Mouse (Mus musculus) forebrain, embryonic 15.5 days (tissue): ENCODE measurements around the gene Chst15. TPM values are rescaled to one million over a fixed set of nuclear protein-coding genes. Genes with fewer than 3 reads are reported as not detected.

Experiments
- ATAC-seq: fragments of 200-750 bp; cut with Nextera tagmentation; replicated peaks from 2 replicates; pipeline ENCODE4 v1.8.0; 2017; ENCODE audit warnings: mild to moderate bottlenecking, moderate TSS enrichment, moderate library complexity
- H3K27ac ChIP-seq: fragments of 300-500 bp; sonication (generic); replicated peaks from 2 replicates; pipeline ENCODE4 v1.5.1; 2015; ENCODE audit warnings: mild to moderate bottlenecking, inconsistent platforms
- H3K27me3 ChIP-seq: fragments of 300-500 bp; sonication (generic); 2 replicates; pipeline ENCODE4 v1.6.1; 2015; ENCODE audit warnings: inconsistent platforms
- H3K36me3 ChIP-seq: fragments of 300-500 bp; sonication (generic); 2 replicates; pipeline ENCODE4 v1.6.1; 2015; ENCODE audit warnings: mild to moderate bottlenecking, inconsistent platforms
- H3K4me1 ChIP-seq: fragments of 300-500 bp; sonication (generic); 2 replicates; pipeline ENCODE4 v1.6.1; 2015; ENCODE audit warnings: inconsistent platforms
- H3K4me2 ChIP-seq: fragments of 300-500 bp; sonication (generic); replicated peaks from 2 replicates; pipeline ENCODE4 v1.6.1; 2015; ENCODE audit warnings: mild to moderate bottlenecking, inconsistent platforms
- H3K4me3 ChIP-seq: fragments of 300-500 bp; sonication (generic); 2 replicates; pipeline ENCODE4 v1.5.1; 2015; ENCODE audit warnings: mild to moderate bottlenecking, inconsistent platforms
- H3K9ac ChIP-seq: fragments of 300-500 bp; sonication (generic); replicated peaks from 2 replicates; pipeline ENCODE4 v1.6.1; 2015; ENCODE audit warnings: mild to moderate bottlenecking, inconsistent platforms
- H3K9me3 ChIP-seq: fragments of 300-500 bp; sonication (generic); 2 replicates; pipeline ENCODE4 v1.6.1; 2016; ENCODE audit warnings: inconsistent platforms
- WGBS: fragments of 180-500 bp; shearing (Covaris S2); methylation state at CpG from one replicate; pipeline ENCODE4 v1.1.7; 2015; ENCODE audit warnings: mixed read lengths; 5-methylcytosine and 5-hydroxymethylcytosine counted together
- polyA plus RNA-seq: library from polyadenylated mRNA; unstranded; fragments of >200 nt; fragmentation: Nextera tagmentation; extraction: Ambion mirVana; gene quantifications from 2 replicates; pipeline ENCODE4 v1.2.1, GENCODE M21; 2015

Gene Chst15
- polyA plus RNA-seq, 1 experiment from 2014 or later: 20.1 TPM

DNA sequence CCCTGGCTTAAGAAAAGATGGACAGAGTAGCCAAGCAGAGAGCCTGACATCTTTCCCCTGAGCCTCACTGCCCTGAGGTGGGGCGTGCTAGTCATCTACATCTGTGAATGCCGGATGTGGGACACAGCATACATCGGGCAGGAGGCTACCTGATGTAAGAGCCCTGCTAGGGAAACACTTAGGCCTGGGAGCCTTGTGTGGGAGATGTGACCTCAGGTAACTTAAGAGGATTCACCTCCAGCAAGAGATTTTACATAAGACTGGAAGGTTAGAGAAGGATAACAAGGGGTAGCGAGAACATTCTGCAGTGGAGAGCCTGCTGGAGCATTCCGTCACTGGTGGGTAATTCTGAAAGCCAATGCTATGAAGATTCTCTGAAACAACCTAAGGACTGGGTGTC lies 69.9 kb downstream of the Chst15 start:
- no peaks in the 10 kb centered on the region for H3K36me3 ChIP-seq
- 33% methylated on average over 5 of the region's 5 CpGs for WGBS
- no peak overlapping the region for H3K4me3 ChIP-seq
- H3K27ac ChIP-seq: peak overlapping the region; percentile 87
- peak overlapping the region; percentile 18; the same call in 1 of the 2 replicates for H3K4me2 ChIP-seq
- H3K9me3 ChIP-seq: no peaks in the 10 kb centered on the region
- peaks cover 29% of the 10 kb centered on the region for H3K4me1 ChIP-seq
- H3K9ac ChIP-seq: no peak overlapping the region; the same call in 1 of the 2 replicates
- no peaks in the 10 kb centered on the region for H3K27me3 ChIP-seq
- ATAC-seq: no peak

DNA sequence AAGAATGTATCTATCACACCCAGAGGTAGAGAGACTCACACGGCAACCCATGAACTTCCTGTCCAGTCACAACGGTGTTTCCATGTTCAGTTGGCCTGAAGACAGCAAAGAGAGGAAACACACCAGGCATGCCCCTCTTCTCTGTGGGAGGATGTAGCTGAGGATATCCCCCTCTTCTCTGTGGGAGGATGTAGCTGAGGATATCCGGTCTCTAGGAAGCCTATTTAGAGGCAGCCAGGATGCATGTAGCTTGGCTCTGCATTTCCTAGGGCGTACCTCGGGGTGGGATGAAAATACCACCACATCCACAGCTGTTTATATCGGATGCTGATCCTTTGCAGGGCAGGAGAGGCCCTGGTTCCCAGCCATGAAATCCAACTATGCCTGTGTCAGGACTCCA lies 71.3 kb downstream of the Chst15 start:
- no peak overlapping the region for H3K9ac ChIP-seq
- H3K9me3 ChIP-seq: no peaks in the 10 kb centered on the region
- no peak overlapping the region for H3K27ac ChIP-seq
- H3K4me2 ChIP-seq: no peak overlapping the region
- no peak for ATAC-seq
- H3K36me3 ChIP-seq: no peaks in the 10 kb centered on the region
- WGBS: 96% methylated on average over 6 of the region's 6 CpGs
- H3K4me3 ChIP-seq: no peak overlapping the region
- H3K4me1 ChIP-seq: peaks cover 27% of the 10 kb centered on the region
- H3K27me3 ChIP-seq: no peaks in the 10 kb centered on the region

DNA sequence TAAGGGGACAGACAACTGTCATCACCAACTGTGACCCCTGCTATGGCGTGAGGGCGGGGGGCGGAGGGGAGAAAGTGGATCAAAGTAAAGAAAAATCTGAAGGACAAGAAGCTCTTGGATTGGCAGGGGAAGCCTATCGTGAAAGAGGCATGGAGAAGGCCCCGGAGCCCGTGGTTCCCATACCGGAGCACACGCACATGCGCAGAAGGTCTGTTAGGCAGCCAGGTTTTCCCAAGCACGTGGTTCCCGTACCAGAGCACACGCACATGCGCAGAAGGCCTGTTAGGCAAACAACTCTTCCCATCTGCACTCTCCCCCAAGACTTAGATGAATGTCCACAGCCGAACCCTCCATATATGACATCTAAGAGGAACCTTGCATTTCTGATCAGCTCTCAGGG lies 72.4 kb downstream of the Chst15 start:
- Histone ChIP-seq H3K9ac (no peak overlapping the region), H3K4me3 (no peak overlapping the region), H3K36me3 (peaks cover 4% of the 10 kb centered on the region; the same call in 1 of the 2 replicates), H3K27ac (no peak overlapping the region), H3K27me3 (no peaks in the 10 kb centered on the region), H3K4me2 (no peak overlapping the region), H3K4me1 (peaks cover 27% of the 10 kb centered on the region), H3K9me3 (no peaks in the 10 kb centered on the region)
- ATAC-seq: no peak
- WGBS: 94% methylated on average over 14 of the region's 14 CpGs

DNA sequence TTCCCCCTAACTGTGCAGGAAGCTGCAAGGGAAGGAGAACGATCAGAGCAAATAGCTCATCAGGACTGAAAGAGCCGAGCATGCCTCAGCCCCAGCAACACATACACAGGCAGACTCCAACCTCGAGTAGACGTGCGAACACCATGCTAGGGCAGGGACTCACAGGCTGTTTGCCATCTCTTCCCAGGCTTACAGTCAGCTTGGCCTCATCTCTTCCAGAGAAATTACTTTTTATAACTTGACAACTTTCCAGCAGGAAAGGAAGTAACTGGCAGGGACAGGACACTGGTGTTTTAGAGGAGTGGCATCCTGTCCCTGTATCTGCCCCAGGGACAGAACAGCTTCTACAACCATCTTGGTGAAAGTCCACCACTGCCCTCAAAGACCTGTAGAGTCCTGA lies 73.8 kb downstream of the Chst15 start:
- H3K9ac ChIP-seq: no peak overlapping the region
- H3K9me3 ChIP-seq: no peaks in the 10 kb centered on the region
- no peaks in the 10 kb centered on the region for H3K27me3 ChIP-seq
- 86% methylated on average over 5 of the region's 5 CpGs for WGBS
- H3K4me1 ChIP-seq: peaks cover 21% of the 10 kb centered on the region
- no peak overlapping the region for H3K27ac ChIP-seq
- H3K36me3 ChIP-seq: peaks cover 7% of the 10 kb centered on the region; the same call in 1 of the 2 replicates
- no peak for ATAC-seq
- no peak overlapping the region for H3K4me3 ChIP-seq
- no peak overlapping the region for H3K4me2 ChIP-seq

DNA sequence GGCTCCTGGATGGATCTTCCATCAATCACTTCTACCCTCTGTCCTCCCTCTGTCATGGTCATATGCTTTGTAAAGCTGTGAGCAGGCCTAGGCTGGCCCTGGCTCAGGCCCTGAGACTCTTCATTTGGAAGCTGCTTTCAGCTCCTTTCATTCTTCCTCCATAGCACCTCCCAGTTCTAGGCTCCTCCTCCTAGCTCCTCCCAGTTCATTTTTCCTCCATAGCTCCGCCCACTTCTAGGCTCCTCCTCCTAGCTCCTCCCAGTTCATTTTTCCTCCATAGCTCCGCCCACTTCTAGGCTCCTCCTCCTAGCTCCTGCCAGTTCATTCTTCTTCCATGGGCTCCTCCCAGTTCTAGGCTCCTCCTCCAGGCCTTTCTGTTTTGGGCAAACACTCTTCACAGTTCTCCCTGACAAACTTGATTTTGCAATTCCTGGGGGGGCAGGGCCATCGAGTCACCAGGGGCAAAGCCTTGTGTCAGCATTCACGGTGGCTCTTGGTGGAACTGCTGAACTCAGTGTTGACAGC lies 74.3 kb downstream of the Chst15 start:
- peaks cover 10% of the 10 kb centered on the region; the same call in 1 of the 2 replicates for H3K36me3 ChIP-seq
- no peak overlapping the region for H3K4me3 ChIP-seq
- H3K9ac ChIP-seq: no peak overlapping the region
- H3K4me1 ChIP-seq: peaks cover 16% of the 10 kb centered on the region
- no peak overlapping the region for H3K27ac ChIP-seq
- H3K9me3 ChIP-seq: no peaks in the 10 kb centered on the region
- WGBS: 68% methylated on average over 4 of the region's 4 CpGs
- H3K27me3 ChIP-seq: no peaks in the 10 kb centered on the region
- H3K4me2 ChIP-seq: no peak overlapping the region
- 0 out of 2 replicates have a peak, but pooled peaks have one; percentile 20 for ATAC-seq

DNA sequence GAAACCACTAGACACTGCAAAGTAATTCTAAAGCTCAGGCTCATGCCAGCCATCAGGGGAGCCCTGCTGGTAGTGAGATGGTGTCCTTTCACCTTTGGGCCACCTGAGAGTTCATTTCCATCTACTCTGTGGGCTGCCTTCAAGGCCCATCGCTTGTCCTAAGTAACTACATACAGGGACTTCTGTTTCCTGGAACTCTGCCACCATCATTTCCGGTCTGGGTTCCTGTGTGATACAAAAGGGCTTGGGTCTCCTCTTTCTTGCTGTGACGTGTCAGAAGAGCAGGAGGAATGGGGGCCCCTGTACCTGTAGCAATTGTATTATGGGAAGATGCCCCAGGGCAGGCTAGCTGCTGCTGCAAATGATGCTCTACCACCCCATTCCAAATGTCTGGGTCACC lies 78.1 kb downstream of the Chst15 start:
- no peaks in the 10 kb centered on the region for H3K27me3 ChIP-seq

DNA sequence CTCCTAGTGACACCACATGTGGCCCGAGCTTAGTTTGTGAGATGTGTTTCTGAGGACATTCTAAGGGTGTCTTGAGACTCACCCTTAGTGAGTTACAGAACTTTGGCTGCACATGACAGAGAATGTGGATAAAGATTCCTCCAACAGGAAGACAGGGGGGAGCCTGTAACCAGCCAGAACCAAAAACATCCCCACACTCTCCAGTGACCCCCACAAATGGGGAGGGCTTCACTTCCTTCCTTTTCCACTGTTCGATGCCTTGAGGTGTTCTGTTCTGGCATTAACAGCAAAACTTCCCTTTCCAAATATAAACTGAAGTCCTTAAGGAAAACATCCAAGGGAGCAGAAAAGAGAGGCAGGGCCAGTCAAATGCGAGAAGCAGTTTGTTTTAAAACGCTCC lies 79.8 kb downstream of the Chst15 start:
- Histone ChIP-seq H3K4me3 (no peak overlapping the region), H3K9ac (no peak overlapping the region), H3K4me2 (no peak overlapping the region), H3K4me1 (0 out of 2 replicates have a peak, but pooled peaks cover 3% of the 10 kb centered on the region), H3K27me3 (no peaks in the 10 kb centered on the region), H3K27ac (no peak overlapping the region), H3K36me3 (peaks cover 10% of the 10 kb centered on the region; the same call in 1 of the 2 replicates), H3K9me3 (no peaks in the 10 kb centered on the region)
- WGBS: 85% methylated on average over 4 of the region's 4 CpGs
- ATAC-seq: no peak

More for the DNA sequence above, 78.1 kb downstream of the Chst15 start:
- WGBS: 86% methylated on average over 3 of the region's 3 CpGs
- ATAC-seq: no peak
- Histone ChIP-seq H3K9me3 (no peaks in the 10 kb centered on the region), H3K4me2 (no peak overlapping the region), H3K4me1 (0 out of 2 replicates have a peak, but pooled peaks cover 3% of the 10 kb centered on the region), H3K27ac (no peak overlapping the region), H3K4me3 (no peak overlapping the region), H3K36me3 (peaks cover 10% of the 10 kb centered on the region; the same call in 1 of the 2 replicates), H3K9ac (no peak overlapping the region)

DNA sequence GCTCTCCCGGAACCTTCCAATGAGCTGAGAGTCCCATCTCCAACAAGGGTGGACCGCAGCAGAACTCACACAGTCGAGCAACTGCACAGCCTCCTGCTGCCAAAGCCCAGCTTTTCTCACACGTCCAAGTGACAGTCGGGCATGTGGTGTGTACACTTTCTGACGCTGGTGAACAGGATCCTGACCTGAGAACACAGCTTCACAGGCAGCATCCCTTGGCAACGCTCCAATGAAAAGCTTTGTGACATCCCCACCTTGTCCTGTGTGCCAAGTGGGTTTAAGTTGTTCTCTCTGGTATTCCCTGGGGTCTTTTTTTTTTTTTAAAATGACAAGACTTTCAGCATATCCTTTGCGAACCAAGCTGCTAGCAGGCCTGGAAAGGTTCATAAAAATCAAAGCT lies 80.2 kb downstream of the Chst15 start:
- no peak for ATAC-seq

DNA sequence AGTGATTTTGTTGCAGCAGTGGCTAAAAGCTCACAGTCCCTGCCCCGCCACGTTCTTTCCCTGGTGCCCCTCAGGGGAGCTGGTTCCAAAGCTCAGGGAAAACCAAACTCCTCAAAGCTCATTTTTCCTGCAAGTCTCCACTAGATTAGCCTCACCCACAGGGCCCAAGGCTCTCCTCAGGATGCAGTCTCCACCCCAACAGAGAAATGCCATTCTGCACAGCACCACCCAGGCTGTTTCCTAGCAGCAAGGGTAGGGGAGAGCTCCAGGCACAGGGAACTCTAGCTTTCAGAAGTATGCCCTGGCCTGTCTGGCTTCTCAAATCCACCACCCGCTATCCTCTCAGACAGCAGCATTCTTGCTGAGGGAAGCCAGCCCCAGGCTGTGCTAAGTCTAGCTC lies 82.8 kb downstream of the Chst15 start:
- H3K4me1 ChIP-seq: 0 out of 2 replicates have a peak, but pooled peaks cover 3% of the 10 kb centered on the region
- peaks cover 6% of the 10 kb centered on the region; the same call in 1 of the 2 replicates for H3K36me3 ChIP-seq
- no peak overlapping the region for H3K4me3 ChIP-seq
- 66% methylated on average over 3 of the region's 3 CpGs for WGBS
- no peaks in the 10 kb centered on the region for H3K27me3 ChIP-seq
- no peak overlapping the region for H3K4me2 ChIP-seq
- H3K9ac ChIP-seq: no peak overlapping the region
- H3K27ac ChIP-seq: no peak overlapping the region
- no peaks in the 10 kb centered on the region for H3K9me3 ChIP-seq
- no peak for ATAC-seq

More for the DNA sequence above, 80.2 kb downstream of the Chst15 start:
- H3K9ac ChIP-seq: no peak overlapping the region
- no peak overlapping the region for H3K4me3 ChIP-seq
- no peaks in the 10 kb centered on the region for H3K27me3 ChIP-seq
- H3K36me3 ChIP-seq: peaks cover 10% of the 10 kb centered on the region; the same call in 1 of the 2 replicates
- no peak overlapping the region for H3K4me2 ChIP-seq
- no peak overlapping the region; the same call in 1 of the 2 replicates for H3K27ac ChIP-seq
- H3K9me3 ChIP-seq: no peaks in the 10 kb centered on the region
- 0 out of 2 replicates have a peak, but pooled peaks cover 3% of the 10 kb centered on the region for H3K4me1 ChIP-seq
- WGBS: 67% methylated on average over 8 of the region's 8 CpGs

DNA sequence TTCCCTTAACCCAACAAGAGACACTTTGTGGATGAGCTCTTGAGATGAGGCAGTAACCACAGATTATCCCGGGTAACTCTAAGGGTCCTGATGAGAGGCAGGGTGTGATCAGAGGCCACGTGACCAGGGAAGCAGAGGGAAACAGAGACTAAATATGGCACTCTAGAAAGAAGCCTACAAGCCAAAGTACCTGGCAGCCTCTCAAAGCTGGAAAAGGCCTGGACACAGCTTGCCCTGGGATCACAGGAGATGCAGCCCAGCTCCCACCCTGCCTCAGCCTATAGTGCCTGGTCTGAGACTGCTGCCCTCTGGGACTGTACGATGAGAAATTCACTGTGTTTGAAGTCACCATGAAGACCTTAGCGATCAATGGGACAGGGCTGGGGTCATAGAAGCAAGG lies 83.3 kb downstream of the Chst15 start:
- Histone ChIP-seq H3K36me3 (0 out of 2 replicates have a peak, but pooled peaks cover 2% of the 10 kb centered on the region), H3K27ac (no peak overlapping the region), H3K27me3 (no peaks in the 10 kb centered on the region), H3K4me3 (no peak overlapping the region), H3K9ac (no peak overlapping the region), H3K4me1 (0 out of 2 replicates have a peak, but pooled peaks cover 3% of the 10 kb centered on the region), H3K9me3 (no peaks in the 10 kb centered on the region), H3K4me2 (no peak overlapping the region)
- WGBS: 90% methylated on average over 4 of the region's 4 CpGs
- ATAC-seq: no peak

DNA sequence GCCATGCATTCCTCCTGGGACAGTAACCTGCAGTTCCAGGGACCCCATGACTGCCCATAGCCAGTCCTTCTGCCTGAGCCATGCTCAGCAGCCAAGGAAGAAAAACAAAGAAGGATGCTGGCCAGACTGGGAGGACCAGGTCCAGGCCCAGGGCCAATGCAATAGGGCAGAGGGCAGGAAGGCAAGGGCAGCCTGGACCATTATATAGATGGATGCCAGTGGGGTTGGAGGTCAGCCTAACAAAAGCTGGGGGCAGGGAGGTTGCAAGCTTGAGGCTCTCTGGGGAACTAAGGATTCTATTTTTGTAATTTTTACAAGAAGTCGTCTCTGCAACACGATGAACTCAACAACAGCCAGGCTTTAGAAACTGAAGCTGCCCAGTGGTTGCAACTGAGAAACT lies 84.1 kb downstream of the Chst15 start:
- 55% methylated on average over 2 of the region's 2 CpGs for WGBS
- ATAC-seq: no peak
- H3K27me3 ChIP-seq: no peaks in the 10 kb centered on the region
- no peak overlapping the region for H3K4me3 ChIP-seq
- 0 out of 2 replicates have a peak, but pooled peaks cover 3% of the 10 kb centered on the region for H3K4me1 ChIP-seq
- H3K27ac ChIP-seq: no peak overlapping the region
- H3K4me2 ChIP-seq: no peak overlapping the region
- H3K36me3 ChIP-seq: no peaks in the 10 kb centered on the region
- no peaks in the 10 kb centered on the region for H3K9me3 ChIP-seq
- no peak overlapping the region for H3K9ac ChIP-seq

DNA sequence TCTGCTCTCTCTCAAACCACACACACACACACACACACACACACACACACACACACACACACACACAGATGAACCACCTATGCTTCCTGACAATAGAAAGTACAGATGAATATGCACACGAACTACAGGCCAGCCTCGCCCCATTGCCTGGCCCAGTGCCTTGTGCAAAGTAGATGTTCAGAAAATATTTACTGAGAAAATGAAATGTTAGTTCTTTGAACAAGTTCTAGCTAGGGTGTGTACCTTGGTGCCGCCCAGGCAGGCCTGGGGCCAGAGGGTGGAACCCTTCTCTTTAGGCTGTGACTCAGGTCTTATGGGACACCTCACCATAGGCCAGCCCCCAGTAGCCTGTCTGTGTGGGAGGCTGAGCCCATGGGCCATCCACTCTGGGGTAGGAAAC lies 85.6 kb downstream of the Chst15 start:
- no peak overlapping the region for H3K27ac ChIP-seq
- H3K36me3 ChIP-seq: no peaks in the 10 kb centered on the region
- no peaks in the 10 kb centered on the region for H3K9me3 ChIP-seq
- 97% methylated on average over 3 of the region's 3 CpGs for WGBS
- no peak overlapping the region for H3K4me2 ChIP-seq
- no peak overlapping the region for H3K4me3 ChIP-seq
- no peak for ATAC-seq
- H3K27me3 ChIP-seq: no peaks in the 10 kb centered on the region
- no peak overlapping the region for H3K9ac ChIP-seq
- H3K4me1 ChIP-seq: no peaks in the 10 kb centered on the region

DNA sequence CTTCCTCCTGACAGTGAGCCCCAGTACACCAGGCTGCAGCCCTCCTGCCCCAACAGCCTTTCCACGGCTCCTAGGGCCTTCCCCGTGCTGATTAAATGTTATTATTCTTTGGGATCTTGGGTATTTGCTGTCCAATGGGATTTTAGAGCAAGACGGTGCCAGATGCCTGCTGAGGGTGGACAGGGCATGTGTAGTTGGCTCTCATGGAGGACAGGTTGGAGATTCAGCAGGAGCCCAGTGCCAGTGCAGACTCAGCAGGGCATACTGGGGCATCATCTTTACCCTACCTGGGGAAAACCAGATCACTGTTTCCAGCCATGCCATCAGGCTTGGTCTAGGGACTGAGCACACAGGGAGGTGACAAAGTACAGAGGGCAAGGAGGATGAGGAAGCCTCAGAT lies 86.1 kb downstream of the Chst15 start:
- Histone ChIP-seq H3K4me3 (no peak overlapping the region), H3K36me3 (no peaks in the 10 kb centered on the region), H3K4me1 (no peaks in the 10 kb centered on the region), H3K27me3 (no peaks in the 10 kb centered on the region), H3K27ac (no peak overlapping the region), H3K4me2 (no peak overlapping the region), H3K9me3 (no peaks in the 10 kb centered on the region), H3K9ac (no peak overlapping the region)
- no peak for ATAC-seq
- WGBS: 87% methylated on average over 3 of the region's 3 CpGs
